Mouse (Mus musculus) urinary bladder, postnatal 36 days (tissue): Measurements from ENCODE around the gene Aacs.

Experiments
- DNase-seq, 2 experiments: peaks; one replicate each; pipeline ENCODE4 v3.0.0; 2022; ENCODE audit warnings: low spot score in 2 of 2, mixed read lengths in 1 of 2

Gene Aacs

DNA sequence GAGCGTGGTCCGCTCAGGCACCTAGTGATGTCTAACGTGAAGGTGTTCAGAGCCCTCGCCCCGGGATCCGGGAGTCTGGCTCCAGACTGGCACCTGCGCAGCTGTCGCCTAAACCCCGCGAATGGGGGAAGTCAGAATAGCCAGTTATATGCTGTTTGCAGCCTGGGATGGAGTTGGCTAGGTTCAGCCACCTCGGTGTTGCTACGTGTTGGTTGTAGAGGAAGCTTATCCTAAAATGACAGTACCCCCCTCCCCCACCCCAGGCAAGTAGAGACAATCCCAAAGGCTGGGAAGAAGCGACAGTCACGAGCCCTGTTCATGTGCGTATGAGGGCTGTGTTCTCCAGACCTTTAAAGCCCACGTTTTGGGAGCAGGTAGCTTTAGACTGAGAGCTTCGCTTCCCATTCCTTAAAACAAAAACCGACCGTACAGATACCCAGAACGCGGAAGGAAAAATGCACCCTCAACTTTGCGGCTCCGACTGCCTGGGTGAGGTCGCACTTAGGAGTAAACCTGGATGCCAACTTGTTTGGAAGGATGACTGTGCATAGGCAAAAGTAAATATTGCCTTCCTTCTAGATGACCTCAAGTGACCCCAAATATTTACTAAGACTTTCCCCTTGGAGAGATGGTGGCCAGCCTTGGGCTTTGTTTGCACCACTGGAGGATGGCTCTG lies 57.7 kb downstream of the Aacs start:
- no peak for DNase-seq

DNA sequence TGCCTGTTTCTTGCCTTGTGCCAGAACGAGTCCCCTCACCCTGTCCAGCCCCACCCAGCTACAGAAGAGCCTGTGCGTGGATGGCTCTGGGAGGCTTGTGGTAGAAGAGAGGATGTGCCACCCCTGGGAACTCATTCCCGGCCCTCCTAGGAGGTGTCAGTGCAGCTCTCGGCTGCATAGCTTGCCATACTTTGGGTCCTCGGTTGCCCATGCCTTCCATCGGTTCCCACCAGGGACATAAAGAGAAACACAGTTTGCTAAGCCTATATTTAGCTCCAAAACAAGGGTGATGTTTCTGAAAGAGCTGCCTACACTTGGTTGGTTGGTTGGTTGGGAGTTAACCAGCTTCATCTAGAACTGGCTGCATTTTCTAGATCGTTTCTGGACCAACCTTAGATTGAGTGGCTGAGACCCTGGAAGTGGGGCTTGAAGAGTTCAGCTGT lies 58.6 kb downstream of the Aacs start:
- DNase-seq = no peak

GRCm38 (mm10) chr5:125534611-125535324 lies 59.2 kb downstream of the Aacs start:
- DNase-seq = no peak

DNA sequence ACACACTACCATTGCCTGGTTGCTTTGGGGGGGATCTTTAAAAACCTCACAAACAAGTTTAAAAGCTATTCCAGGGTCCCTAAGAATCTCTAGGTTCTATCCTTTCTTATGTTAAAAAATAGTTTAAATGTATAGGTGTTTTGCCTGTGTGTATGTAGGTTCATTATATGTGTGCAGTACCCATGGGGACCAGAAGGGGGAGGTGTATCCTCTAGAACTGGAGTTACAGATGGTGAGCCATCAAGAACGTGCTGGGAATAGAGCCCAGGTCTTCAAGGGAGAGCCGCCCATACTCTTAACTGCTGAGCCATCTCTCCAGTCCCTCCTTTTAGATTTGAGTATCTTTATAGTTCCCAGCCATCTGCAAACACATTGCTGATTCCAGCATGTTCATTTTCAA lies 69.5 kb downstream of the Aacs start:
- no peak for DNase-seq

- no peak for DNase-seq
Measured at GRCm38 (mm10) chr5:125546293-125546692, 70.7 kb downstream of the Aacs start.

- no peak for DNase-seq
Measured at GRCm38 (mm10) chr5:125549750-125550489, 74.3 kb downstream of the Aacs start.

DNA sequence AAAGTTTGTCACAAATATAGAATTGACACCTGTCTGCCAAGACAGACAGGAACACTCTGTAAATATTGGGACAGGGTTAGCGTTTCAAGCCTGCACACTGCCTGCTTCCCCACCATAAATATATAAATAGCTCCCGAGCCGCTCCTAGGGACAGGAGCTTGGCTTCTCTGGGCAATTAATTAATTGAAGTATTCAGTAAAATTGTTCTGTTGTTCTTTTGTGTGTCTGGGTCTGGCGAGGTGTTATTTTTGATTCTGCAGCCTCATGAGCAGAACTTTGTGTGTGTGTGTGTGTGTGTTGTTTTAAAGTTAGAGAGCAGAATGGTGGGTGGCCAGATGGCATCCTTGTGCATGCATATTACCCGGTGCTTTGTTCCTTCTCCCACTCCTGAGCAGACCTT lies 80.1 kb downstream of the Aacs start:
- no peak for DNase-seq

- no peak for DNase-seq
Measured at GRCm38 (mm10) chr5:125563492-125563891, 87.9 kb downstream of the Aacs start.

- no peak for DNase-seq
Measured at GRCm38 (mm10) chr5:125565725-125566124, 90.1 kb downstream of the Aacs start.
